Mouse (Mus musculus): ENCODE measurements around the gene Krtdap.
"Not testable (repeated sequence)": the region's sequence is repeated elsewhere in the genome, so short reads cannot be mapped to it uniquely, and the experiment has no call there.

Gene Krtdap

DNA sequence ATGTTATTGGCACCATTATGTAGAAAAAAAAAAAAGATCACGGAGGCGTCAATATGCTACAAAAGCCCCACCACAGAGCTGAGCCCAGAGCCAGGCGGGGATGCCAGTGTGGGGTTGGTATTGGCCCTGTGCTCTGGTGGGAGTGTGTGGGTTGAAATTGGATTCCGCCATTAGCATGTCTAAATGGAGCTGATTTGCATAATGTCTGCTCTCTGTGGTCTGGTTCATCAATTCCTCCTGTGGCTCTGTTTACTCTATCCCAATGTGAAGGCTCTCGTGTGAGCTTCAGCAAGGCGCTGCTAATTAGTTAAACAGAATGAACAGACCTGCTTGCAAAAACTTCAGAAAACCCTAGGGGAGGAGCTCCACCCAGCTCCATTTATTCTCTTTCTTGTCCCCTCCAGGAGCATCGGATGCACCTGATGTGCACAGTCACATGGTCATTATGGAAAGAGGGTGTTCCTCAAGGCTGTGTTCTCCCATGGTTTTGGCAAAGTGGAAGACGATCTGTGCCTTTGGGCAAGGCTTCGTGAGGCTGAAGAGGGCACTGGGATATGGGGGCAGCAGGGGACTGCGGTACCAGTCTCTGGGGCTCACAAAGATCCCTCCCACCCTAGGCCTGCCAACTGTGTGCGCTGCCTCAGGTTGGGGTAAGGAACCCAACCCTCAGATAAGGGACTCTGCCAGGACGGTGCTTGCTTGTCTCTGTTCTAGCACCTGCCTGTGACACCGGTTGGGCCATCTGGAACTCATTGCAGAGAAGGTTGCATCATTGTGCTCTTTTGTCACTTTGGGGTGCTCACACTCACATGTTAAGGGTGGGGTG lies 1.8 kb upstream of the Krtdap start:
- no peak for DNase-seq (ENCODE audit: low read depth, low spot score)

DNA sequence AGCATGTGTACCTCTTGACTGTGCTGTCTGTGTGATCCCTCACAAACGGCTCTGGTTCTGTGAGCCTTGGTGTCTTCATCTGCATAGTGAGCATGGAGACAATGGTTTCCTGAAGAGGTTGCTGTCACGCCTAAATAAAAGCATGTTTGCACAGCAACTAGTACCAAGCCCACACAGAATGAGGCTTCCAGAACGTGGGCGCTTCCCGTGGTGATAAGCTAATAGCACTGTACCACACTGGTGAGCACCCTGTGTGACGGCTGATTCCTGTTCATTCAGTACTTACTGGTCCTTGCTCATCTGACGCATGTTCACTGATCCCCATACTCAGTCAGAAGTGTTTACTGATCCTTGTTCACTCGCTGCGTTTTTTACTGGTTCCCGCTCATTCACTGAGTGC lies 2.4 kb downstream of the Krtdap start:
- no peak for DNase-seq (ENCODE audit: low read depth, low spot score)

DNA sequence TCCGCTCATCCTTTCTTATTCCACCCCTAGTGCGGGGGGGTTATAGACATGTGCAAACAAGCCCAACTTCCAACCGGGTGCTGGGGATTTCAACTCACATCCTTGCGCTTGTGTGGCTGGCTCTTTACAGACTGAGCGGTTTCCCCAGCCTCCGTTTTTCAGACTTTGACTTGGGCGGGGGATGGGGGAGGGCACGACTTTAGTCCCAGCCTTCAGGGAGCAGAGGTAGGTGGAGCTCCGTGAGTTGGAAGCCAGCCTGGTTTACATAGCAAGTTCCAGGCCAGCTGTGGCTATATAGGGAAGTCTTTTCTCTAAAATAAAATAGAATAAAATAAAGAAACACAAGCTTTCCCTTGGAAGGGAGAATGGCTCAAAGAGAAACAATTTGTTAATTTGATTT lies 4.2 kb downstream of the Krtdap start:
- no peak for DNase-seq (ENCODE audit: low read depth, low spot score)

DNA sequence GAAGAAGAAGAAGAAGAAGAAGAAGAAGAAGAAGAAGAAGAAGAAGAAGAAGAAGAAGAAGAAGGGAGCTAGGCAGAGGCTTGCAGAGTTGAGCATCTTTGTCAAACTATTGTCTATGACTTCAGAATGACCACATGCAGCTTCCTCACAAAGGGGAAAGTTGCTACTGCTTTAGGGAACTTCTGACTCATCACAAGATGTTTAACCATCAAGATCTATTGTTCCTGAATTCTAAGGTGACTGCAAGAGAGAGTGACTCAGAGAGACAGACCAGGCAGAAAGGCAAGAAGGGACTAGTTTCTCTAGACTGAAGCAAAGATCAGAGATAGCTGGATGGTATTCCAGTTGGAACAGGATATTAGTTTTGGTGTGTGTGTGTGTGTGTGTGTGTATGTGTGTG lies 7.2 kb downstream of the Krtdap start:
- DNase-seq (ENCODE audit: low read depth, low spot score): no peak

DNA sequence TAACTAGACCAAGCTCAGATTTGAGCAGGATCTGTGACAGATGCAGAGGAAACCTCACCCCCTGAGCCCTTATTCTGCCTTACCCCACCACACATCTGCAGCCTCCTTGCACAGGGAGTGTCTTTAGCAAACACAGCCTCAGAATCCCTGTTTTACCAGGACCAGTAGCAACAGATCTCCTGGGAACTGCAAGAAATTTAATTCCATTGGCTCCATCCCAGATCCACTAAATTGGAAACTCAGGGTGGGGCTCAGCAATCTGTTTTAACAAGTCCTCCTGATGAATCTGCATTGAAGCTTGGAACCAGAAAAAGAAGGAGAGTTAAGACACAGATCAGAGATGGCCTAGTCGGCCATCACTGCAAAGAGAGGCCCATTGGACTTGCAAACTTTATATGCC lies 9.1 kb downstream of the Krtdap start:
- no peak for DNase-seq (ENCODE audit: low read depth, low spot score)

DNA sequence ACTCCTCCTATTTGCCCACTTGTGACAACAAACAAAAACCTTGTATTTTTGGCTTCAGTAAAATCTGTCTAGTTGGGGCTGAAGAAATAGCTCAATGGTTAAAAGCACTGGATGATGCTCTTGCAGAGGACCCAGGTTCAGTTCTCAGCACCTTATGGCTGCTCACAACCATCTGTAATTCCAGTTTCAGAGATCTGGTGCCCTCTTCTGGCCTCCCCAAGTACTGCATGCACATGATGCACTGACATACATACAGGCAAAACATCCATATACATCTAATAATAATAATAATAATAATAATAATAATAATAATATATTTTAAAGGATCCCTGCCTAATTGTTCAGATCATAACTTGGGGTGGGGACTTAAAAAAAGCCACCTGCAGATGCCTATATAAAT lies 13.0 kb downstream of the Krtdap start:
- DNase-seq (ENCODE audit: low read depth, low spot score): no peak

DNA sequence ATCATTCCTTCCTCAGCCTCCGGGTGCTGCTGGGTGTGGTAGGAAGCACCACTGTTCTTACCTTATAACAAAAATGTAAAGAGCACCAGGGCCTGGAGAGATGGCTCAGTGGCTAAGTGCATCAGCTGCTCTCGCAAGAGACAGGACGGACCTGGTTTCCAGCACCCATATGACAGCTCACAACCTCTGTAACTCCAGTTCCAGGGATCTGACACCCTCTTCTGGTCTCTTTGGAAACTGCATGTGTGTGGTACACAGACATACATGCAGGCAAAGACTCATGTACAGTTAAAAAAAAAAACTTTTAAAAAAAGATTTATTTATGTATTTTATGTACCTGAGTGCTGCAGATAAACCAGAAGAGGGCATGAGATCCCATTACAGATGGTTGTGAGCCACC lies 15.6 kb downstream of the Krtdap start:
- no peak for DNase-seq (ENCODE audit: low read depth, low spot score)

DNA sequence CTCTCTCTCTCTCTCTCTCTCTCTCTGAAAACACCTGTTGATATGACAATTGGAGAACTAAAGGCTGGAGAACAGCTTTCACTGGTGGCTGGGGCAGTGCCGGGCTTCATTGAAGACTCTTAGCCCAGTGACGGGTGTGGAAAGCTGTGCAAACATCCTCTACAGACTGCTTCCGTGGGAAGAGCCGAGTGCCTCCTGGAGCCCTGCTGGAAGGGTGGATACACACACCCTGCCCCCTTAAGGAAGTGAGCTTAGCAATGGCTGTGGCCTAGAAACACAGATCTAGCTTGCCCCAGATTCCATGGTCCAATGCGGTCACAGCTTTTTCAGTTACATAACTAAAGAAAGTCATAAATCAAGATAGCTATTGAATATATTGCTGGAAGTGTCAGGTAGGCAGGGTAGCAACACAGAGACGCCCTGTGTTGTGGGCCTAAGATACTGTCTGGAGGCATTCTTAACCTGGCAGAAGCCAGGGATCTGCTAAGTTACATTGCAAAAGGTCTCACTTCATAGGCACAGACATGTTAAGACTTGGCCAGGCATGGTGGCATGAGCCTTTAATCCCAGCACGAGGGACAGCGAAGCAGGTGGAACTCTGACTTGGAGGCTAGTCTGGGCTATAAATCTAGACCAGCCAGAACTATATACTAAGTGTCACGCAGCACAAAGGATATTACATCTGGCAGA lies 16.5 kb downstream of the Krtdap start:
- DNase-seq (ENCODE audit: low read depth, low spot score): no peak

DNA sequence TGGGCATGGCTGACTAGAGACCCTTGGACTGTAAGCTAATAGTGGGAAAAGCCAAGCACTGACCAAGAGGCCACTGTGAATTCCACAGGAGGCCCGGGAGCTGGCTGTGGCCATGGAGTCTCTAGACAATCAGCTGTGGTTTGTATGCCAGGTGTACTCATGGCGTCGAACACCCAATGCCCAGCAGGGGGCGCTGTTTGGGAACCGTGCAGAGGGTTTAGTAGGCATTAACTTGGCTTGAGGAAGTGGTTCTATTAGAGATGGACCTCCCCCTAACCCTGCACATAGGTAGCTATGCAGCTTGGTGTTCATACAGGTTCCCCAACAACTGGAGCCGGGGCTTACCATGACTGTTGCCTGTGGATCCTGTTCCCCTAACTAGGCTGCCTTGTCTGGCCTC lies 18.2 kb downstream of the Krtdap start:
- peak; percentile 58 for DNase-seq (ENCODE audit: low read depth, low spot score)

DNA sequence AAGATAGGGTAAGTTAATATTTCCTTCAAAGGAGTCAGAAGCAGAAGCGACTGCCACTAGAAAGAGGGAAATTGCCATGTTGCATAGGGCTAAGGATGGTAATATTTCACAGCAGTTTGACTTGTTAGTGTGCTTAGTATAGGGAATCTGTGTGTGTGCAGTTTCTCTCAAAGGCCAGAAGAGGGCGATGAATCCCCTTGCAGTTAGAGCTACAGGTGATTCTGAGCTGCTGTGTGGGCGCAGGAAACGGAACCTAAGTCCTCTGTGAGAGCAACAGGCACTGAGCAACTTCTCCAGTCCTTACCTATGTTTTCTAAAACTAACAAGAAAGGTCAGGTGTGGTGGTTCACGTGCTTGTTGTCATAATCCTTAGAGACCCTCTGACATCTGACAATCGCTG lies 22.6 kb downstream of the Krtdap start:
- DNase-seq (ENCODE audit: low read depth, low spot score): no peak

DNA sequence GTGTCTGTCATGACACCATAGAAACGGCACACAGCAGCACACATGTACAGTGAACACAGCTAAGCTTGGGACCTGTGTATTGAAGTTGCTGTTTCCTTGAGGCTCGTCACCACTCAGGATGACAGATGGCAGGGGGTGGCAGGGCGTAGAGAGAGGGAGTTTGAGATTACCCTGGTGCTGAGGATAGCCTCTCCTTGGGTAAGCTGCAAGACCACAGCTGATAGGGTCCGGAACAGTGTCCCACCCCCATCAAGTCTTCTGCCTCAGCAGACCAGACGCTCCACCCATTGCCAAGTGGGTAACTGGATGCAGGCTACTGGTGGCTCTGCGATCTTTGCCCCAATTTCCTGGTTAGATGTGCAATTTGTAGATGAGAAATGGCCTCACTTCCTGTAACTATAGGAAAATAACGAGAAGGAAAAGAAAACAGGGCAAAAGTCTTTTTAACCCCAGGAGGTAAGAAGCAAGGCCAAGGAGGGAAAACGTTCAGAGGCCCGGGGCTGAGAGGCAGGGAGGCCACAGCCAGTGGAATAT lies 24.1 kb downstream of the Krtdap start:
- DNase-seq (ENCODE audit: low read depth, low spot score): no peak

DNA sequence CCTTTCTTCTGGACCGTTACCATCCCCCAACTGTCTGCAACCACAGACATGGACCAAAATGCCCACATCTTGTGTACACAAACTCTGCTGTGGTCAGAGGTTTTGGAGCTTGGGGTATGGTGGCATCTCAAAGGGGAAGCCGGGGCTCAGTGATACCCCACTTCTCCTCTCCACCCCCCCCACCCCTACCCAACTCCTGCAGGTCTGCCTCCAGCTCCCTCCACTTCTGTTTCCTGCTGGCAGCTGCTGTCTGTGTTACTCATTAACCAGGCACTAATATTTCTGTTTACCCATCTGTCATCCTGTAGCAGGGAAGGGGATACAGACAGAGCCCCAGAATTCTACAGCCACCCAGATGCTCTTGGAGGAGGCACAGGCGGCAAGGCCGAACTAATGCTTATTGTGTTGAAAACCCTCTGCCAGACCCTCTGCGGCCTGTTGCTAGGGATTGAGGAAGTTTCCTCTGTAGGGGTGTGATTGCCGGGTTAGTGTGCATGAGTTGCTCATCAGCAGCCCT lies 24.7 kb downstream of the Krtdap start:
- no peak for DNase-seq (ENCODE audit: low read depth, low spot score)

DNA sequence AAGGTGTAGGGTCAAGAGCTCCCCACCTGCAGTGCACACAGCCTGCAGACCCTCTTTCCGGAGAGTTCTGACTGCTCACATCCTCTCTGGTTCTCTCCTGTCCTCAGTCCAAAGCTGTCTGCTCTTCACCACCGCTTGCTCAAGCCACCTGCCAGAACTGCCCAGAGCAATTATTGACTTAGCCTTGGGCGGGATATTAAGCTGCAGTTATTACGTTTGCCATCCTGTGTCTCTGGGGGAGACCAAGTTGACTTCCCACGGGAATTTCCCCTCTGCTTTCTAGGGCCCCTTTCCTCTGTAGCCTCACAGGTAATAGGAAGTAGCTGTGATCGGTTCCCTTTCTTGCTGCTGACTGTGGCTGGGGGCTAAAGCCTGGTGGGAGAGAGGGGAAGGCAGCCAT lies 32.4 kb downstream of the Krtdap start:
- DNase-seq (ENCODE audit: low read depth, low spot score): no peak

DNA sequence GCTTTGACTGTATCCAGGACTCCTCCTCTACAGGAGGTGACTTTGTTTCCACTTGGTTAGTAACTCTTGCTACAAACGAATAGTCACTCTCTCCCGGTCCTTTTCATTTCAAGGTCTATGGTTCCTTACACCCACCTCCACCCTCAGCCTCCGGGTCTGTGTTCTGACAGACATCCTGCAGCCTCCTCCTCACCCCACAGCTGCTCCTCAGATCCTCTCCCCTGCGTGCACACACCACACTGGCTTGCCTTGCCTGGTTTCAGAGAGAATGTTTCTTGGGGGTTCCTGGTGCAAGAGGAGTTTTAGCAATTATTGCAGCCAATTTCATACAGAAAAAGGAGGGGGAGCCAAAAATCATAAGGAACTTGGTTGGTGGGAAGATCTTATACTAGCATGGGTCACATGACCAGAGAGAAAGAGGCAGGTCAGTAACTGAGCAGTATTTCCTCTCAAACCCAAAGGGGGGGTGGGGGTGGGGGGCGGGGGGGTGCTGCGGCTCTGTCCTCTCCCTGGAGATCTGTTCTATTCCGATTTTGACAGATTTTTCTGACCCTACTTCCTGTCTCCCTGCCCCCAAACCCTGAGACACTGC lies 33.3 kb downstream of the Krtdap start:
- no peak for DNase-seq (ENCODE audit: low read depth, low spot score)

DNA sequence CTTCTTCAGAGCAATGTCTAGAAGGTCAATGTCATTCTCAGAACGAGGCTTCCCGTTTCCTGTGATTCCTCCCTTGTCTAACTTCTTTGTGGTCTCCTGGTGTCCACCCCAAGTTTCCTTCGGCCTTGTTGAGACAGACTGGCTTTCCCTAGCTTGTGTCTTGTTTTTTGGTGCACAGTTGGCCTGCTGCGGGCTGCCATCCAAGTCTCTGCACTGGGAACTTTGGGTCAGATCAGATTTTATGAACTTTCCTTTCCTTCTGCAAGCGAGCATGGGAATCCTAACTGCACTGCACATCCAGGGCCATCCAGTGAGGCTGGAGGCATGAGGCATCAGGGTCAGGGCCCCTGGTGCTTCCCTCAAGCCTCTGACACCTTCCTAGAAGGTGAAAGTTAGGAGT lies 33.8 kb downstream of the Krtdap start:
- DNase-seq (ENCODE audit: low read depth, low spot score): no peak

DNA sequence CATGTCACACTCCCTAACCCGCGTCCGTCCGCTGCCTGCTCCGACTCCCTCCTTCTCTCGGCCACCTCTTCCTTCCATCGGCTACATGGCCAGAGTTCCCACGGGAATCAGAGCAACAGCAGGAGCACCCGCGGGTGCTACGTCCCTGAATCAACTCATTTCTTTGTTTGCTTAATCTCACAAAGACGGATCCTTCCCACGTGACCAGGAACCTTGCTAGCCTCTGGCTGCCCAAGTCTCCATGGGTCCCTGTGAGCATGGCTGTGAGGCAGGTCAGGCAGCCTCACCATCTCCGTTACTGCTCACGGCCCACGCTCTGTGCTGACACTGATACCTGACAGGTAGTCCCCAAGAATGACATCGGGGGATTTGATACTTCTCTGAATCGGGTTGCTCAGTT lies 36.0 kb downstream of the Krtdap start, which contains the start of gene Ffar2:
Gene Ffar2 (minus strand): TSS at position 101 of the 400 bp plus-strand sequence.
- no peak for DNase-seq (ENCODE audit: low read depth, low spot score)

DNA sequence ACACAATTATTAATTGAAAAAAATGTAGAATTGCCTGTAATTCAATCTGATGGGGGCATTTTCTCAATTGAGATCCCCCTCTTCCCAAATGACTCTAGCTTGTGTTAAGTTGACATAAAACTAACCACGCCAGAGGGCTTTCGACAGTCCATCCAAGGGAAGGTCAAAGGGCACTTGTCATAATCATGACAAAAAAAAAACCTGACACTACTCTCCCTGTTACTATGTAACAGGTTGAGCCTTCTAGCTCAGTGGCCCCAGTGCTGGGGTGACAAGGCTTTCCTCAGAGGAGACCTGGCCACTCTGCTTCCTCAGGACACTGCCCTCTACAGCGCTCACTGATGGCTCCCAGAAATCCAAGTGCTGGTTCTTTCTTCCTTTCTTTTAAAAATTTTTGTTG lies 36.6 kb downstream of the Krtdap start:
- DNase-seq (ENCODE audit: low read depth, low spot score): no peak

DNA sequence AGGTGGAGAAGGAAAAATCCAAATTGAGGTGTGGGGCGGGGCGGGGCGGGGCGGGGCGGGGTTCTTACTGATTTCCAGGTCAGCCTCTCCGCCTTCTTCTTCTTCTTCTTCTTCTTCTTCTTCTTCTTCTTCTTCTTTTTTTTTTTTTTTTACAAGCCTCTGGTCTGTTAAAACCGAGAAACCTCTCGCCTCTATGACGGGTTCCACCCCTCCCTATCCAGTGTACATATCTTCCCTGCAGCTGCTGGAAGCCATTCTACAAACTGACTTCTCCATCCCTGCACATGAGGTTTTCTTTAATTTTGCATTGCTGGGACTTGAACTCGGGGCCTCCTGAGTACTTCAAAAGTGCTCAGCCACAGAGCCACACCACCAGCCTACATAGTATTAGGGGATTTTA lies 39.0 kb downstream of the Krtdap start:
- no peak for DNase-seq (ENCODE audit: low read depth, low spot score)

DNA sequence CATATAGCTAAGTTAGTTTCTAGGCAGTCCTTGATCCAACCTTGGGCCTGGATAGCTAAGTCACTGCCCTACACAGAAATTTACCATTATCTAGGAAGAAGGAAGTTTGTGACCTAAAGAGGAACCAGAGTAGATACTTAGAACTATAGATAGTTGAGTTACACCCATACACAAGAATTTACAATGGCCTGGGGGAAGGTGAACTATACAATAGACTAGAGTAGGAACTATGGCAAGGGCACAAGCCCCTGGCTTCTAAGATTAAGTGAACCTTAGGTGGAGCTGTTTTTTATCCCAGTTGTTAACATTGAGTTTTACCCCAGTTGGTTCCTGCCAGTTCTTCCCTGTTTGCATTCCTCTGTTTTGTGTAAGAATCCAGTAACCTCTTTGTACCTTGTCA lies 41.2 kb downstream of the Krtdap start:
- not testable (repeated sequence) for DNase-seq (ENCODE audit: low read depth, low spot score)

DNA sequence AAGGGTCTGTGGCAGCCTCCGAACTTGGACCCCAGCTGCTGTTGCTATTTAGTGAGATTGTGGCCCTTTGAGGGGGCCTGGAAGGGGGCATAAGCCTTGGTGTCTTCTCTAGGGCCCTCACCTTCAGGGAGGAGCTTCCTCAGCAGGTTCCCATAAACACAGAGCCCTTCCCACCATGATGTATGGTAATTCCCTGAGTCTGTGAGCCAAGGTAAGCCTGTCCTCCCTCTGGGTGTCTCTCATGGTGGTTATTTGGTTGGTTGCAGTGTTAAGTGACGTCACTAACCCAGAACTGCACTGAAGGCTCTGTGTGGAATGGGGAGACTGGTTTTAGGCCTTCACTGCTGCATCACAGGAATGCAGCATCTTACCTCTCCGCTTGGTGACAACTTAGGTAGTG lies 41.7 kb downstream of the Krtdap start:
- no peak for DNase-seq (ENCODE audit: low read depth, low spot score)

DNA sequence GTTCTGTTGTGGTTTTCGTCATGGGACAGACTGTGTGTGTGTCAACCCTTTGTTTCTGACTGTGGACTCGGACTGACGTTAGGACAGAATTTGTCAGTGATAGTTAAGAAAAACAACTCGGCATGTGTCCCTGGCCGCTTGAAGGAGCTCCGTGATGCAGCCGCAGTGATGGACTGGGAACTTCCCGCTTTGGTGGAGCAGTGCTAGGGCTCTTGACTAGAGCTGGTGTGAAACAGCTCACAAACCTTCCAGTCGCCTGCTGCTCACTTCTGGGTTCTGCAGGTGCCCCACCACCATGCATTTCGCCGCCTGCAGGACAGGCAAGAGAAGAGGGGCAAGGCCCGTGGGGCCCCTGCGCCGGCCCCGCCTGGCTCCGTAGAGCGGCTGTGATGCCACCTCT lies 44.6 kb downstream of the Krtdap start:
- peak; percentile 57 for DNase-seq (ENCODE audit: low read depth, low spot score)

DNA sequence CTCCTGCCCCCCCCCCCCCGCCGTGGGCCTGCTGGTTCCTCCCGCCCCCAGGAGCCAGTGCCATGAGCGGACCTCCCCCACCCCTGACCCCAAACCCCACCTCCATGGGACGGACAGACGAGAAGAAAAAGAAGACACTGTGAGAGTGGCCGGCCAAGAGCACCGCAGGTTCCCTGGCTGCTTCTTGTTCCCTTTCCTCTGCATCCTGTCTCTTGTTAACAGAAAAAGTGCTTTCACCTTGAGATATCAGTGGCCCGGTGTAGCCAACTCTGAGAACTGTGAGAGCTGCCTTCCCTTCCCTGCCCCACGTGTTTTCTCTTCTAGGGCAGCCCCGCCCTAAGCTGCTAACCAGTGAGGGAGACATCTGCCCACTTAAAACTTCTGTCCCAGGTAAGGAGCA lies 45.0 kb downstream of the Krtdap start:
- DNase-seq (ENCODE audit: low read depth, low spot score): not testable (repeated sequence)

Measured in CD4-positive helper T cell, adult 2 months (primary cell).